Mouse (Mus musculus) liver, embryonic 14.5 days (tissue): ENCODE measurements around the gene Mknk1.

ENCODE experiments used
- CTCF ChIP-seq: IDR thresholded peaks from 2 replicates; pipeline ENCODE4 v1.5.1; 2016; ENCODE audit warnings: antibody characterized with exemption, low read depth, control low read depth
- EP300 ChIP-seq: IDR thresholded peaks from 2 replicates; pipeline ENCODE4 v1.6.1; 2016; ENCODE audit warnings: antibody characterized with exemption, low read depth

- TF ChIP-seq CTCF (no peak), EP300 (no peak)
These were observed 30.7 kb downstream of the Mknk1 start for GRCm38 (mm10) chr4:115869512-115870210.
